Mouse (Mus musculus) gastrocnemius, postnatal 14 days (tissue): Measurements from ENCODE around the gene Mdm2. TPM values are rescaled to one million over a fixed set of nuclear protein-coding genes. Genes with fewer than 3 reads are reported as not detected.
A peak's percentile ranks its signal among the peaks of the same experiment; 100 is the strongest.
"Not testable (repeated sequence)": the region's sequence is repeated elsewhere in the genome, so short reads cannot be mapped to it uniquely, and the experiment has no call there.

Experiments used
- DNase-seq: peaks from one replicate; pipeline ENCODE4 v3.0.0; 2021; ENCODE audit warnings: mixed read lengths
- intact Hi-C: fragments of 180-260 bp; cut with DNase I; formaldehyde crosslinking; loops from one replicate; pipeline ENCODE4 v1.15.1; 2025; ENCODE audit warnings: low total_unique reads
- total RNA-seq, 2 experiments: library from RNA; stranded (reverse); gene quantifications; 2 replicates each; pipeline ENCODE4 v1.2.3; 2021

Gene Mdm2
- total RNA-seq, 2 experiments from 2014 or later, result 29.4 to 29.8 TPM

DNA sequence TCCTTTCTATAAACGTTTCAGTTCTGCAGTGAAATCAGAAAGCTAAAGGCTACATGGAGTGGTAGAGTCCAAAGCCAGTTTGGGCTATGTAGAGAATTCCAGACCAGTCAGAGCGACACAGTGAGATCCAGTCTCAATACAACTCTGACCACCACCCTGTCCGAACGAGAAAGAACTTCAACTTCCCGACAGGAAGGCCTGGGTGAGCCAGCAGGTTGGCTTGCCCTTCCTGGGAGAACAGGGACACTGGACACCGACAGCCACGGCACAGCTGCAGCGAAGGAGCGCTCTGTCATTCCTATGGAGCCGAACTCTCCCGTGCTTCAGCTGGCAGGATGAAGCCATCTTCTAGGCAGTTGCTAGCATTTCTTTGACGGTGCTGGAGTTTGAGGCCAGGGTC lies 24.8 kb upstream of the Mdm2 start:
- intact Hi-C loops, DNase-seq: not testable (repeated sequence)

GRCm38 (mm10) chr10:117734104-117734852 lies 23.7 kb upstream of the Mdm2 start:
- DNase-seq, intact Hi-C loops: not testable (repeated sequence)

- DNase-seq, intact Hi-C loops: not testable (repeated sequence)
These were observed 23.1 kb upstream of the Mdm2 start for GRCm38 (mm10) chr10:117733626-117734025.

GRCm38 (mm10) chr10:117732962-117733592 lies 22.5 kb upstream of the Mdm2 start:
- no peak for DNase-seq
- intact Hi-C loops, result no loop called here

GRCm38 (mm10) chr10:117732184-117732583 lies 21.6 kb upstream of the Mdm2 start:
- intact Hi-C loops, result no loop called here

GRCm38 (mm10) chr10:117731244-117732101 lies 20.9 kb upstream of the Mdm2 start:
- intact Hi-C loops, result no loop called here
- DNase-seq, result peak; percentile 32

More at GRCm38 (mm10) chr10:117732184-117732583, 21.6 kb upstream of the Mdm2 start:
- no peak for DNase-seq

- intact Hi-C loops, result no loop called here
- DNase-seq, result no peak
These were observed 20.2 kb upstream of the Mdm2 start for GRCm38 (mm10) chr10:117730637-117731203.

- intact Hi-C loops, result no loop called here
- DNase-seq, result no peak
These were observed 19.6 kb upstream of the Mdm2 start for GRCm38 (mm10) chr10:117730140-117730539.

DNA sequence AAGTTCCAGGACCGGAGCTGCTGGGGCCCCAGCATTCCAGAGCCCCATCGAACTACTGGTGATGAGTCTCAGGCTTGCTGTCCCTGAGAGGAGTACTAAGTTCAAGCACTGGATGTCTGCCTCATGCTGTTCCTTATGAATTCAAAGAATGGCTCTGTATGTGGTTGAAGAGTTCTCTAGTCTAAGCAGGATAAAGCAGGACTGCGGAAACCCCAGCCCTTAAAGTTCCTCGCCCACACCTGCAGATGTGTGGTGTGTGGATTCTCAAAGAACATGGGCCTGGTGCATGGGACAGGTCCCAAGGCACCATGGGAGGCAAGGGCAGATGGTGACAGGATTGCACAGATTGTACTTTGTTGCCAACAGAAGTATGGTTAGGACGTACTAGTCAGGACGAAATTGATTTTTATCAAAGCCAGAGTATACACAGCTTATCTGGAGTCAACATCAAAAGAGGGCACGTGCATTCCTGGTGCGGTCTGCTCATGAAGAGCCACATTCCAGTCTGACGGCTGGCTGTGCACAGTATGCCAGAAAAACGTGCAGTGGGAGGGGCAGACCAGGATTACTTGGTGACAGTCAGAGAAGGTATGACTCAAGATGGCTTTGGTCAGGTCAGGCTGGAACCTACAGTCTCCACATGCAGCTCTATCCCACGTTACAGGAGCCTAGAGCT lies 18.7 kb upstream of the Mdm2 start:
- intact Hi-C loops, result no loop called here
- no peak for DNase-seq

GRCm38 (mm10) chr10:117728574-117728973 lies 18.0 kb upstream of the Mdm2 start:
- DNase-seq, result no peak
- intact Hi-C loops, result no loop called here

- no peak for DNase-seq
- intact Hi-C loops, result no loop called here
These were observed 17.1 kb upstream of the Mdm2 start for GRCm38 (mm10) chr10:117727518-117728110.

- no peak for DNase-seq
- intact Hi-C loops, result no loop called here
These were observed 16.4 kb upstream of the Mdm2 start for GRCm38 (mm10) chr10:117726888-117727385.

GRCm38 (mm10) chr10:117726350-117726749 lies 15.8 kb upstream of the Mdm2 start:
- DNase-seq, result no peak
- intact Hi-C loops, result no loop called here

GRCm38 (mm10) chr10:117725671-117726070 lies 15.1 kb upstream of the Mdm2 start:
- DNase-seq, result no peak
- intact Hi-C loops, result no loop called here

DNA sequence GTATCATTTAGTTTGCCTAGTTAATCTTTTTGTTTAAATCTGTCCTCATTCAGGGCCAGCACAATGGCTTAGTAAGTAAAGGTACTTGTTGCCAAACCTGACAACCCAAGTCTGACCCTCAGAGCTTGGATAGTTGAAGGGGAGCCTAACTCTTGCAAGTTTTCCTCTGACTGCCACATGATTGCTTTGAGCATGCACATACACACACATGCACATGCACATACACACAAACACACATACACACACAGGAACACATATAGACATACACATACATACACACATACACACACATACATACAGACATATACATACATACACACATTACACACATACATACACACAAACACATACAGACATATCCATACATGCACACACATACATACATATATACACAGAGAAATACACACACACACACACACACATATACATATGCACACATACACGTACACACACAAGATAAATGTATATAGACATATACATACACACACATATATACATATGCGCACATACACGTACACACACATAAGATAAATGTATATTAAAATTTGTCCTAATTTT lies 14.3 kb upstream of the Mdm2 start:
- intact Hi-C loops, result no loop called here
- DNase-seq, result no peak

DNA sequence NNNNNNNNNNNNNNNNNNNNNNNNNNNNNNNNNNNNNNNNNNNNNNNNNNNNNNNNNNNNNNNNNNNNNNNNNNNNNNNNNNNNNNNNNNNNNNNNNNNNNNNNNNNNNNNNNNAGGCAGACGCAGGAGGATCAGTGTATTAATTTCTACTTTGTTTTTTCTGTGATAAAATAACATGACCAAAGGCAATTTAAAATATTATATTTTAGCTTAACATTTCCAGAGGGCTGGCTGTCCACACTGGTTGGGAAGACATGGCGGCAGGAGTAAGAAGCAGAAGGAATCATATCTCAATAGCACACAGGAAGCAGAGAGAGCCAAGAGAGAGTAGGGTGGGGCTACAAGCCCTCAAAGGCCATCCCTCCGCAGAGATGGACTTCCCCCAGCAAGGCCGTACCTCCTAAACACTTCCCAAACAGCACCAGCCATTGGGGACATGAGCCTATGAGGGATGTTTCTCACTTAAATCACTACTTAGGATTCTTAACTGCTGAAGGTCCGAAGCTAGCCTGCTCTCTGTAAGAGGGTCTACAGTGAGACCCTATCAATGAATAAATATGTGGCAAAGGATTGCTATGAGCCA lies 13.7 kb upstream of the Mdm2 start:
- no peak for DNase-seq
- intact Hi-C loops, result no loop called here

- intact Hi-C loops, result no loop called here
- peak; percentile 20 for DNase-seq
These were observed 7.9 kb upstream of the Mdm2 start for GRCm38 (mm10) chr10:117718161-117719119.
